ENCODE assay signal across 22 mouse cellular contexts in genomic region chr9:114818918-114819317, GRCm38 (mm10). TPM values are rescaled to one million over a fixed set of nuclear protein-coding genes. Genes with fewer than 3 reads are reported as not detected.
DNase-seq lines count a peak whose midpoint lies in the region; ATAC-seq and TF ChIP-seq lines count a peak whose summit lies in the region.
"Had no signal": no experiment of that assay in that cellular context is flagged by ENCODE, and none has a peak within 500 bp of the region (broad histone marks: within the 10 kb centered on the region; RNA-seq: fewer than 3 reads in every experiment).

No protein-coding gene starts in this region.

- intact Hi-C loops in heart, adult 2 months (cut with DNase I) = loop anchor here (5.0 kb wide), 2 partner anchors 33 to 68 kb away; no protein-coding TSS in a partner anchor
- intact Hi-C loops in heart, postnatal 36 days (cut with DNase I) = loop anchor here (5.0 to 10.0 kb wide), 2 partner anchors 68 to 236 kb away; no protein-coding TSS in a partner anchor

- peak overlapping the region; percentile 57; the same call in 1 of the 2 replicates for H3K9ac ChIP-seq in heart, adult 2 months (ENCODE audit: low read depth, low read length)
- H3K9ac ChIP-seq in heart, embryonic 11.5 days (ENCODE audit: low read depth, low read length) = no peak overlapping the region
- no peak overlapping the region for H3K9ac ChIP-seq in heart, postnatal 0 days (replicated peaks; ENCODE audit: low read depth, low read length)
- H3K9ac ChIP-seq in midbrain, postnatal 0 days (replicated peaks; ENCODE audit: low read length, poor library complexity, severe bottlenecking) = no peak overlapping the region
- H3K9ac ChIP-seq: embryonic facial prominence, embryonic 13.5 days; forebrain, embryonic 12.5 days; hindbrain, embryonic 14.5 days; intestine, embryonic 15.5 days had no signal

- no peak for ATAC-seq in heart, embryonic 11.5 days (replicated peaks; ENCODE audit: insufficient number of reproducible peaks, low FRiP score, low TSS enrichment)
- peak; percentile 58; the same call in 1 of the 2 replicates for ATAC-seq in heart, postnatal 0 days (ENCODE audit: insufficient read depth, low read depth)
- no peak for ATAC-seq in midbrain, postnatal 0 days (ENCODE audit: low FRiP score)
- ATAC-seq: activated CD4-positive, CD25-positive, alpha-beta regulatory T cell, adult 4 months; forebrain, embryonic 16.5 days; intestine, embryonic 15.5 days; Patski had no signal

- no peaks in the 10 kb centered on the region for H3K9me3 ChIP-seq in heart, embryonic 11.5 days (replicated peaks; ENCODE audit: control insufficient read depth, low read length)
- H3K9me3 ChIP-seq in heart, postnatal 0 days (replicated peaks; ENCODE audit: control insufficient read depth, low read length) = no peaks in the 10 kb centered on the region
- H3K9me3 ChIP-seq in midbrain, postnatal 0 days (ENCODE audit: low read length) = no peaks in the 10 kb centered on the region
- H3K9me3 ChIP-seq: embryonic facial prominence, embryonic 13.5 days; intestine, embryonic 15.5 days had no signal

- TF ChIP-seq POLR2A in heart, adult 2 months (IDR thresholded peaks at IDR 0.05; ENCODE audit: insufficient read depth, low read depth, low read length) = peak; percentile 78

- TF ChIP-seq EP300 in heart, adult 2 months (IDR thresholded peaks at IDR 0.05; ENCODE audit: insufficient read depth, low read depth, low read length) = 0 out of 2 replicates have a peak, but pooled peaks have one; percentile 79
- no peak for TF ChIP-seq EP300 in heart, postnatal 0 days (IDR thresholded peaks at IDR 0.05; ENCODE audit: low read depth)

- peak overlapping the region; percentile 75 for H3K27ac ChIP-seq in heart, adult 2 months
- H3K27ac ChIP-seq in heart, embryonic 11.5 days (ENCODE audit: low read depth, low read length) = no peak overlapping the region
- H3K27ac ChIP-seq in heart, postnatal 0 days (ENCODE audit: low read depth) = no peak overlapping the region
- H3K27ac ChIP-seq in midbrain, postnatal 0 days (ENCODE audit: low read depth, low read length) = no peak overlapping the region
- H3K27ac ChIP-seq: embryonic facial prominence, embryonic 13.5 days; forebrain, embryonic 12.5 days; hindbrain, embryonic 10.5 days; hindbrain, embryonic 14.5 days; intestine, embryonic 15.5 days had no signal

- DNase-seq in heart, adult 2 months = peak; percentile 41 to 55
- peak; percentile 55 to 61 for DNase-seq in lung, adult 18-20 months
- no peak for DNase-seq in lung, postnatal 4 days
- DNase-seq in heart, postnatal 0 days (ENCODE audit: low spot score) = peak; percentile 28
- DNase-seq in heart, postnatal 36 days = peak; percentile 10 to 32
- DNase-seq in midbrain, postnatal 0 days (ENCODE audit: low spot score) = no peak
- DNase-seq: adrenal gland, adult 2 months; adrenal gland, postnatal 25 days; cerebellum, adult 18-20 months; cerebellum, adult 9-11 months; cerebellum, postnatal 36 days; gastrocnemius, postnatal 10 days had no signal

- H3K36me3 ChIP-seq in heart, adult 2 months (ENCODE audit: control insufficient read depth, insufficient read depth, low read length) = no peaks in the 10 kb centered on the region
- no peaks in the 10 kb centered on the region for H3K36me3 ChIP-seq in heart, embryonic 11.5 days (ENCODE audit: control insufficient read depth, insufficient read depth, low read length)
- no peaks in the 10 kb centered on the region for H3K36me3 ChIP-seq in heart, postnatal 0 days (replicated peaks; ENCODE audit: control insufficient read depth, insufficient read depth, low read length)
- H3K36me3 ChIP-seq in midbrain, postnatal 0 days (ENCODE audit: insufficient read depth, low read length) = no peaks in the 10 kb centered on the region
- H3K36me3 ChIP-seq: embryonic facial prominence, embryonic 13.5 days; forebrain, embryonic 12.5 days; hindbrain, embryonic 10.5 days; intestine, embryonic 15.5 days had no signal

- peaks cover 4% of the 10 kb centered on the region for H3K4me1 ChIP-seq in heart, adult 2 months (ENCODE audit: control insufficient read depth, insufficient read depth, low read length)
- H3K4me1 ChIP-seq in heart, embryonic 11.5 days (ENCODE audit: control insufficient read depth, insufficient read depth, low read length) = no peaks in the 10 kb centered on the region
- H3K4me1 ChIP-seq in heart, postnatal 0 days (ENCODE audit: control insufficient read depth, insufficient read depth) = no peaks in the 10 kb centered on the region
- no peaks in the 10 kb centered on the region for H3K4me1 ChIP-seq in midbrain, postnatal 0 days (ENCODE audit: insufficient read depth, low read length)
- H3K4me1 ChIP-seq: embryonic facial prominence, embryonic 13.5 days; forebrain, embryonic 12.5 days had no signal

- H3K79me2 ChIP-seq in heart, adult 2 months (replicated peaks; ENCODE audit: control insufficient read depth, insufficient read depth, low read length) = no peaks in the 10 kb centered on the region; the same call in 1 of the 2 replicates

- H3K4me3 ChIP-seq in heart, adult 2 months = peak overlapping the region; percentile 43
- H3K4me3 ChIP-seq in heart, embryonic 11.5 days (ENCODE audit: low read depth, low read length) = no peak overlapping the region
- no peak overlapping the region for H3K4me3 ChIP-seq in heart, postnatal 0 days (ENCODE audit: low read depth, low read length)
- H3K4me3 ChIP-seq in midbrain, postnatal 0 days (ENCODE audit: low read depth, low read length) = no peak overlapping the region
- H3K4me3 ChIP-seq: embryonic facial prominence, embryonic 13.5 days; forebrain, embryonic 12.5 days; hindbrain, embryonic 10.5 days; intestine, embryonic 15.5 days had no signal

- H3K27me3 ChIP-seq in heart, adult 2 months (ENCODE audit: control insufficient read depth, insufficient read depth, low read length) = no peaks in the 10 kb centered on the region
- no peaks in the 10 kb centered on the region for H3K27me3 ChIP-seq in heart, embryonic 11.5 days (ENCODE audit: control insufficient read depth, insufficient read depth, low read length)
- H3K27me3 ChIP-seq in heart, postnatal 0 days (ENCODE audit: control insufficient read depth, insufficient read depth, low read length) = no peaks in the 10 kb centered on the region
- no peaks in the 10 kb centered on the region for H3K27me3 ChIP-seq in midbrain, postnatal 0 days (ENCODE audit: insufficient read depth, low read length)
- H3K27me3 ChIP-seq: CH12.LX; embryonic facial prominence, embryonic 13.5 days; forebrain, embryonic 12.5 days; intestine, embryonic 15.5 days; Patski had no signal

- TF ChIP-seq CTCF in heart, adult 2 months (IDR thresholded peaks at IDR 0.05) = no peak
- TF ChIP-seq CTCF in heart, postnatal 0 days (IDR thresholded peaks at IDR 0.05; ENCODE audit: low read depth) = no peak
- TF ChIP-seq CTCF in midbrain, postnatal 0 days (IDR thresholded peaks at IDR 0.05) = no peak

- WGBS in heart, adult 2 months = 61% methylated on average over 3 of the region's 3 CpGs
- WGBS in heart, embryonic 11.5 days (ENCODE audit: insufficient replicate concordance) = 78% methylated on average over 3 of the region's 3 CpGs
- WGBS in heart, postnatal 0 days = 69% methylated on average over 3 of the region's 3 CpGs
- 86% methylated on average over 3 of the region's 3 CpGs for WGBS in midbrain, postnatal 0 days

- no peak overlapping the region for H3K4me2 ChIP-seq in heart, embryonic 11.5 days
- no peak overlapping the region for H3K4me2 ChIP-seq in heart, postnatal 0 days (ENCODE audit: low read depth, low read length)
- no peak overlapping the region for H3K4me2 ChIP-seq in midbrain, postnatal 0 days (ENCODE audit: low read depth, low read length, poor library complexity, severe bottlenecking)
- H3K4me2 ChIP-seq: embryonic facial prominence, embryonic 13.5 days; forebrain, embryonic 12.5 days; hindbrain, embryonic 14.5 days; intestine, embryonic 15.5 days had no signal

RNA-seq across cellular contexts. Expression of gene Cmtm8, which starts 25.0 kb away (rescaled TPM):
- total RNA-seq in heart, adult 2 months (2021) = 10 to 100 TPM; 11.5 to 11.9 TPM
- polyA plus RNA-seq in heart, adult 2 months (2012; rRNA removed) = 28.7 and 39.4 TPM in 2 replicates
- 14.4 and 16.2 TPM in 2 replicates for polyA plus RNA-seq in heart, embryonic 11.5 days (2014; fragmentation: Nextera tagmentation; extraction: Ambion mirVana)
- 14.8 and 17.5 TPM in 2 replicates for total RNA-seq in heart, postnatal 0 days (2014; rRNA removed; ENCODE audit: low replicate concordance)
- polyA plus RNA-seq in heart, postnatal 0 days (2015; fragmentation: Nextera tagmentation; extraction: Ambion mirVana) = 13.3 and 14.4 TPM in 2 replicates
- total RNA-seq in heart, postnatal 36 days (2021) = 10 to 100 TPM; 10.7 to 11.0 TPM
- 1.1 and 4.2 TPM in 2 replicates for total RNA-seq in midbrain, postnatal 0 days (2014; rRNA removed)
- polyA plus RNA-seq in midbrain, postnatal 0 days (2015; fragmentation: Nextera tagmentation; extraction: Ambion mirVana) = 4.1 and 6.4 TPM in 2 replicates
- polyA plus RNA-seq: activated CD4-positive, CD25-positive, alpha-beta regulatory T cell, adult 4 months had no signal

RNA-seq across cellular contexts. Expression of gene Cmtm7, which starts 37.3 kb away (rescaled TPM):
- 10 to 100 TPM; 11.5 to 12.6 TPM for total RNA-seq in heart, adult 2 months (2021)
- 46.6 and 60.2 TPM in 2 replicates for polyA plus RNA-seq in heart, adult 2 months (2012; rRNA removed)
- polyA plus RNA-seq in heart, embryonic 11.5 days (2014; fragmentation: Nextera tagmentation; extraction: Ambion mirVana) = 105 and 121 TPM in 2 replicates
- 145 and 181 TPM in 2 replicates for total RNA-seq in heart, postnatal 0 days (2014; rRNA removed; ENCODE audit: low replicate concordance)
- 85.7 and 89.6 TPM in 2 replicates for polyA plus RNA-seq in heart, postnatal 0 days (2015; fragmentation: Nextera tagmentation; extraction: Ambion mirVana)
- total RNA-seq in heart, postnatal 36 days (2021) = 10 to 100 TPM; 12.0 to 15.0 TPM
- 13.7 and 15.6 TPM in 2 replicates for total RNA-seq in midbrain, postnatal 0 days (2014; rRNA removed)
- 8.0 and 9.1 TPM in 2 replicates for polyA plus RNA-seq in midbrain, postnatal 0 days (2015; fragmentation: Nextera tagmentation; extraction: Ambion mirVana)

Comparison
In these comparisons a context has a peak if more than half of its experiments do, and no peak if none do; other contexts are left out.
1. DNase-seq: peak in heart, adult 2 months (2 of 2), lung, adult 18-20 months (2 of 2), heart, postnatal 0 days (single experiment) and heart, postnatal 36 days (2 of 2); none in lung, postnatal 4 days (0 of 2) and midbrain, postnatal 0 days (single experiment).